Comparison of ENCODE assay signal across 15 mouse cellular contexts in genomic region chr10:120894978-120895898, GRCm38 (mm10). TPM values are rescaled to one million over a fixed set of nuclear protein-coding genes. Genes with fewer than 3 reads are reported as not detected.
A peak's percentile ranks its signal among the peaks of the same experiment; 100 is the strongest.
DNase-seq lines count a peak whose midpoint lies in the region; ATAC-seq and TF ChIP-seq lines count a peak whose summit lies in the region.
"Had no signal": no experiment of that assay in that cellular context is flagged by ENCODE, and none has a peak within 500 bp of the region (broad histone marks: within the 10 kb centered on the region; RNA-seq: fewer than 3 reads in every experiment).

No protein-coding gene starts in this region.

- no peak overlapping the region for H3K9ac ChIP-seq in forebrain, embryonic 11.5 days (ENCODE audit: low read length)
- no peak overlapping the region for H3K9ac ChIP-seq in forebrain, embryonic 14.5 days (ENCODE audit: low read length)
- H3K9ac ChIP-seq in heart, embryonic 14.5 days (ENCODE audit: low read length), result peak overlapping the region; percentile 28
- no peak overlapping the region for H3K9ac ChIP-seq in liver, postnatal 0 days (replicated peaks)
- H3K9ac ChIP-seq: forebrain, postnatal 0 days; limb, embryonic 12.5 days had no signal

- ATAC-seq in forebrain, embryonic 11.5 days (replicated peaks; ENCODE audit: low FRiP score), result no peak
- ATAC-seq in forebrain, embryonic 14.5 days, result no peak
- ATAC-seq in heart, embryonic 14.5 days (ENCODE audit: insufficient number of reproducible peaks, insufficient read depth, low FRiP score, low read depth), result no peak
- peak; percentile 57; the same call in 1 of the 2 replicates for ATAC-seq in liver, postnatal 0 days
- no peak for ATAC-seq in erythroblast, adult 5-6 weeks (replicated peaks; ENCODE audit: low FRiP score, poor library complexity, severe bottlenecking)
- ATAC-seq: forebrain, postnatal 0 days had no signal

- H3K4me2 ChIP-seq in forebrain, embryonic 11.5 days (ENCODE audit: low read depth, low read length, severe bottlenecking), result no peak overlapping the region
- H3K4me2 ChIP-seq in forebrain, embryonic 14.5 days (ENCODE audit: low read length), result no peak overlapping the region
- H3K4me2 ChIP-seq in heart, embryonic 14.5 days (ENCODE audit: low read length), result peak overlapping the region; percentile 56
- 0 out of 2 replicates have a peak overlapping the region, but pooled peaks have one; percentile 20 for H3K4me2 ChIP-seq in liver, postnatal 0 days (ENCODE audit: low read depth, low read length)

- H3K27ac ChIP-seq in forebrain, embryonic 11.5 days (ENCODE audit: low read depth, low read length), result no peak overlapping the region
- H3K27ac ChIP-seq in forebrain, embryonic 14.5 days (ENCODE audit: low read depth, low read length), result no peak overlapping the region
- peak overlapping the region; percentile 78 to 79 for H3K27ac ChIP-seq in heart, embryonic 14.5 days (replicated peaks in 1 of 2; ENCODE audit: control insufficient read depth in 1 of 2, insufficient read depth in 1 of 2, low read depth in 2 of 2, low read length in 2 of 2)
- H3K27ac ChIP-seq in liver, postnatal 0 days (ENCODE audit: low read depth), result peak overlapping the region; percentile 29; the same call in 1 of the 2 replicates
- H3K27ac ChIP-seq: limb, embryonic 12.5 days; macrophage had no signal

- H3K4me1 ChIP-seq in forebrain, embryonic 11.5 days (replicated peaks; ENCODE audit: control insufficient read depth, insufficient read depth, low read length), result peaks cover 2% of the 10 kb centered on the region; the same call in 1 of the 2 replicates
- peaks cover 3% of the 10 kb centered on the region; the same call in 1 of the 2 replicates for H3K4me1 ChIP-seq in forebrain, embryonic 14.5 days (ENCODE audit: control insufficient read depth, insufficient read depth, low read length)
- H3K4me1 ChIP-seq in heart, embryonic 14.5 days (ENCODE audit: control insufficient read depth in 2 of 2, insufficient read depth in 2 of 2, low read length in 2 of 2), result peaks cover 15 to 34% of the 10 kb centered on the region in 2 experiments
- H3K4me1 ChIP-seq in liver, postnatal 0 days (ENCODE audit: insufficient read depth), result peaks cover 7% of the 10 kb centered on the region; the same call in 1 of the 2 replicates

- WGBS in forebrain, embryonic 11.5 days, result 80% methylated on average over 15 of the region's 15 CpGs
- 81% methylated on average over 15 of the region's 15 CpGs for WGBS in forebrain, embryonic 14.5 days
- 61% methylated on average over 15 of the region's 15 CpGs for WGBS in heart, embryonic 14.5 days
- 56% methylated on average over 15 of the region's 15 CpGs for WGBS in liver, postnatal 0 days (ENCODE audit: insufficient replicate concordance)

- H3K36me3 ChIP-seq in forebrain, embryonic 11.5 days (ENCODE audit: control insufficient read depth, insufficient read depth, low read length), result no peaks in the 10 kb centered on the region
- H3K36me3 ChIP-seq in forebrain, embryonic 14.5 days (ENCODE audit: control insufficient read depth, insufficient read depth, low read length), result no peaks in the 10 kb centered on the region
- peaks cover 24% of the 10 kb centered on the region for H3K36me3 ChIP-seq in heart, embryonic 14.5 days (ENCODE audit: control insufficient read depth, insufficient read depth, low read length)
- no peaks in the 10 kb centered on the region for H3K36me3 ChIP-seq in liver, postnatal 0 days (replicated peaks; ENCODE audit: insufficient read depth, low read length)

- TF ChIP-seq EP300 in liver, postnatal 0 days (IDR thresholded peaks at IDR 0.05; ENCODE audit: low read depth), result peak; percentile 67; the same call in 1 of the 2 replicates

- peaks cover 4% of the 10 kb centered on the region; the same call in 1 of the 2 replicates for H3K9me3 ChIP-seq in forebrain, embryonic 11.5 days (ENCODE audit: control insufficient read depth, low read length)
- no peaks in the 10 kb centered on the region; the same call in 1 of the 2 replicates for H3K9me3 ChIP-seq in forebrain, embryonic 14.5 days (replicated peaks; ENCODE audit: control insufficient read depth, low read length)
- no peaks in the 10 kb centered on the region for H3K9me3 ChIP-seq in heart, embryonic 14.5 days (ENCODE audit: control insufficient read depth, low read length)
- H3K9me3 ChIP-seq in liver, postnatal 0 days (ENCODE audit: low read length), result no peaks in the 10 kb centered on the region

- H3K27me3 ChIP-seq in forebrain, embryonic 11.5 days (ENCODE audit: control insufficient read depth, insufficient read depth, low read length), result peaks cover 3% of the 10 kb centered on the region; the same call in 1 of the 2 replicates
- H3K27me3 ChIP-seq in forebrain, embryonic 14.5 days (replicated peaks; ENCODE audit: control insufficient read depth, insufficient read depth, low read length), result peaks cover 13% of the 10 kb centered on the region
- no peaks in the 10 kb centered on the region for H3K27me3 ChIP-seq in heart, embryonic 14.5 days (ENCODE audit: control insufficient read depth, insufficient read depth, low read length)
- peaks cover 17% of the 10 kb centered on the region for H3K27me3 ChIP-seq in liver, postnatal 0 days (ENCODE audit: insufficient read depth, low read length)

- no peak overlapping the region for H3K4me3 ChIP-seq in forebrain, embryonic 11.5 days (ENCODE audit: low read depth, low read length)
- H3K4me3 ChIP-seq in forebrain, embryonic 14.5 days (ENCODE audit: low read depth, low read length), result no peak overlapping the region
- H3K4me3 ChIP-seq in heart, embryonic 14.5 days (ENCODE audit: control insufficient read depth in 1 of 2, insufficient read depth in 1 of 2, low read depth in 1 of 2, low read length in 2 of 2), result no peak overlapping the region
- H3K4me3 ChIP-seq in liver, postnatal 0 days (ENCODE audit: low read depth, low read length), result no peak overlapping the region
- H3K4me3 ChIP-seq: limb, embryonic 12.5 days had no signal

- TF ChIP-seq CTCF in liver, postnatal 0 days (IDR thresholded peaks at IDR 0.05; ENCODE audit: low read depth), result no peak

- DNase-seq in forebrain, embryonic 11.5 days (ENCODE audit: low spot score), result peak; percentile 45
- DNase-seq in forebrain, embryonic 14.5 days (ENCODE audit: low spot score), result no peak
- peak; percentile 20 for DNase-seq in kidney, postnatal 14 days
- no peak for DNase-seq in kidney, adult 8-10 months
- DNase-seq in liver, postnatal 0 days, result no peak
- no peak for DNase-seq in right cerebral cortex, postnatal 14 days
- DNase-seq: cerebellum, adult 2 months; forebrain, postnatal 0 days; layer of hippocampus, adult 9-11 months; right cerebral cortex, postnatal 25 days had no signal

RNA-seq across cellular contexts. Expression of gene Msrb3, which starts 3.7 kb away (rescaled TPM):
- polyA plus RNA-seq in forebrain, embryonic 11.5 days (2014; fragmentation: Nextera tagmentation; extraction: Ambion mirVana), result 6.1 and 8.2 TPM in 2 replicates
- polyA plus RNA-seq in forebrain, embryonic 14.5 days (2014; fragmentation: Nextera tagmentation; extraction: Ambion mirVana), result 0.87 and 1.4 TPM in 2 replicates
- polyA plus RNA-seq in heart, embryonic 14.5 days (2014; fragmentation: Nextera tagmentation; extraction: Ambion mirVana), result 38.7 and 41.0 TPM in 2 replicates
- 2.5 and 2.7 TPM in 2 replicates for polyA plus RNA-seq in liver, postnatal 0 days (2015; fragmentation: Nextera tagmentation; extraction: Ambion mirVana)
- not detected in 2 replicates for total RNA-seq in erythroblast, adult 5-6 weeks (2015; ENCODE audit: low replicate concordance)
- total RNA-seq in erythroblast, adult 5-6 weeks (2017; ENCODE audit: low replicate concordance), result 0.09 and 1.3 TPM in 2 replicates
- total RNA-seq: neutrophil, adult 5-6 weeks had no signal

Comparison
In these comparisons a context has a peak if more than half of its experiments do, and no peak if none do; other contexts are left out.
1. DNase-seq: peak in forebrain, embryonic 11.5 days (single experiment) and kidney, postnatal 14 days (single experiment); none in forebrain, embryonic 14.5 days (single experiment), kidney, adult 8-10 months (0 of 2), liver, postnatal 0 days (single experiment) and right cerebral cortex, postnatal 14 days (single experiment).
2. H3K27ac ChIP-seq: peak in heart, embryonic 14.5 days (2 of 2) and liver, postnatal 0 days (single experiment); none in forebrain, embryonic 11.5 days (single experiment) and forebrain, embryonic 14.5 days (single experiment).
3. H3K4me2 ChIP-seq: peak in heart, embryonic 14.5 days (single experiment) and liver, postnatal 0 days (single experiment); none in forebrain, embryonic 11.5 days (single experiment) and forebrain, embryonic 14.5 days (single experiment).